Mouse (Mus musculus) lung, postnatal 0 days (tissue): ENCODE measurements around the gene Pogz.
"Not testable (repeated sequence)": the region's sequence is repeated elsewhere in the genome, so short reads cannot be mapped to it uniquely, and the experiment has no call there.

Source experiments
- CTCF ChIP-seq: IDR thresholded peaks from 2 replicates; pipeline ENCODE4 v1.5.1; 2016; ENCODE audit warnings: antibody characterized with exemption, mild to moderate bottlenecking
- EP300 ChIP-seq: IDR thresholded peaks from 2 replicates; pipeline ENCODE4 v1.6.1; 2016; ENCODE audit warnings: antibody characterized with exemption, mild to moderate bottlenecking, control low read depth

GRCm38 (mm10) chr3:94930386-94931266, 93.3 kb downstream of the Pogz start:
- not testable (repeated sequence) for TF ChIP-seq CTCF
- TF ChIP-seq EP300: peak; percentile 49; the same call in 1 of the 2 replicates
